Comparison of ENCODE assay signal across 9 mouse cellular contexts in genomic region chr7:58743362-58744320, GRCm38 (mm10).
DNase-seq lines count a peak whose midpoint lies in the region; ATAC-seq lines count a peak whose summit lies in the region.
"Had no signal": no experiment of that assay in that cellular context is flagged by ENCODE, and none has a peak within 500 bp of the region (broad histone marks: within the 10 kb centered on the region; RNA-seq: fewer than 3 reads in every experiment).

No protein-coding gene starts in this region.

- no peak for DNase-seq in frontal cortex, postnatal 14 days (ENCODE audit: low spot score in 2 of 2)
- DNase-seq in layer of hippocampus, adult 9-10 months (ENCODE audit: low spot score), result peak; percentile 48
- DNase-seq in layer of hippocampus, postnatal 10 days (ENCODE audit: low spot score in 2 of 2), result no peak
- DNase-seq in Muller cell, postnatal 12 days (ENCODE audit: inconsistent ontology term), result peak; percentile 29
- no peak for DNase-seq in spleen, postnatal 14 days (ENCODE audit: low spot score in 2 of 2)
- DNase-seq: gastrocnemius, postnatal 36 days had no signal

- ATAC-seq in frontal cortex, adult (ENCODE audit: low TSS enrichment), result peak; percentile 64
- ATAC-seq in granulocyte monocyte progenitor cell, adult 5-6 weeks (replicated peaks; ENCODE audit: poor library complexity, severe bottlenecking), result peak; percentile 41
- no peak for ATAC-seq in inflammation-experienced regulatory T-cells, adult 6 months

Comparison
In these comparisons a context has a peak if more than half of its experiments do, and no peak if none do; other contexts are left out.
1. DNase-seq: peak in layer of hippocampus, adult 9-10 months (single experiment) and Muller cell, postnatal 12 days (single experiment); none in frontal cortex, postnatal 14 days (0 of 2), layer of hippocampus, postnatal 10 days (0 of 2) and spleen, postnatal 14 days (0 of 2).